Mouse (Mus musculus): Measurements from ENCODE around the gene Nudt7.

DNA sequence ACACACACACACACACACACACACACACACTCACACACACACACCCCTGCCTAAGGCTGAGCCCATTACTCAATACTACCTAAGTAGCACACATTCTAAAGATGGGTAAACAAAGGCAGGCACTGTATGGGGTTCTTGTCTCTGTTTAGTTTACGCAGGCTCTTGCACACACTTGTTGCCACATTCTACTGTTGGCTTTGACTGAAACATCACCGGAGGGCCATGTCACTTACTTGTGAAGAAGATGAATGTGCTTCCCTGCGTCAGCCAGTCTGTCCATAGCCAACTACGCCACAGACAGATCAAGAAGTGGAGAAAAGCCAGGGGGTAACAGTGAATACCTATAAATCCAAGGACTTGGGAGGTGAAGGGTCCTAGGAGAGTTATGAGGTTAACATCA lies 45.4 kb upstream of the Nudt7 start:
- TF ChIP-seq POLR2A (IDR thresholded peaks at IDR 0.05; ENCODE audit: low read depth, low read length): no peak
- no peak for TF ChIP-seq CTCF (IDR thresholded peaks at IDR 0.05; ENCODE audit: borderline replicate concordance, insufficient read depth, low read length)

Measured in embryonic fibroblast, embryonic 13.5 days (primary cell).